Mouse (Mus musculus) CD4-positive, CD25-positive, alpha-beta regulatory T cell, adult 4 months (primary cell): ENCODE data around the gene Churc1. TPM values are rescaled to one million over a fixed set of nuclear protein-coding genes. Genes with fewer than 3 reads are reported as not detected.

Experiments
- polyA plus RNA-seq, 2 experiments: library from polyadenylated mRNA; unstranded; fragments of 100-300 nt; shearing (Covaris generic); gene quantifications; one replicate each; pipeline ENCODE4 v1.2.1; 2017

Churc1 gene
- polyA plus RNA-seq, 2 experiments from 2014 or later: 129 to 145 TPM

Other genes with a start within 250 kb of the Churc1 start
- 1 to 10 TPM in 1 of 2 experiments, under 1 TPM in 1; 0.91 to 2.2 TPM for gene Plekhg3, start 234.6 kb upstream of the Churc1 start, polyA plus RNA-seq
- under 1 TPM; 0.23 to 0.44 TPM for gene Sptb, start 55.0 kb upstream of the Churc1 start, polyA plus RNA-seq
- 10 to 100 TPM; 28.8 to 30.3 TPM for gene Fntb, start 51 bp downstream of the Churc1 start, polyA plus RNA-seq
- gene Gpx2, start 30.0 kb downstream of the Churc1 start, polyA plus RNA-seq: not detected
- gene Rab15, start 57.4 kb downstream of the Churc1 start, polyA plus RNA-seq: not detected
- gene Max, start 196.7 kb downstream of the Churc1 start, polyA plus RNA-seq: 100 to 1,000 TPM in 1 of 2 experiments, 10 to 100 TPM in 1; 38.1 to 126 TPM